Mouse (Mus musculus): Measurements from ENCODE around the gene Ptpn6. TPM values are rescaled to one million over a fixed set of nuclear protein-coding genes. Genes with fewer than 3 reads are reported as not detected.

Gene Ptpn6
- polyA plus RNA-seq (2015; fragmentation: Nextera tagmentation; extraction: Ambion mirVana): 16.7 and 17.7 TPM in 2 replicates

GRCm38 (mm10) chr6:124738511-124739023 is at the start of gene Ptpn6:
TSS of gene Ptpn6 (minus strand) at chr6:124738714.
- Histone ChIP-seq H3K9ac (no peak within 1 kb of the TSS), H3K27me3 (replicated peaks) (no peaks in the 10 kb centered on the region), H3K4me1 (replicated peaks) (peaks cover 14% of the 10 kb centered on the region), H3K36me3 (peaks cover 7% of the 10 kb centered on the region; the same call in 1 of the 2 replicates), H3K4me3 (replicated peaks) (peak within 1 kb of the TSS; percentile 26), H3K27ac (peak within 1 kb of the TSS; percentile 74), H3K9me3 (no peaks in the 10 kb centered on the region), H3K4me2 (replicated peaks) (peak within 1 kb of the TSS; percentile 48)
- ATAC-seq: peak; percentile 86
- WGBS: 15% methylated on average over 15 of the region's 15 CpGs

GRCm38 (mm10) chr6:124787722-124788121 is 49.2 kb upstream of the Ptpn6 start:
- 68% methylated on average over 10 of the region's 10 CpGs for WGBS
- no peaks in the 10 kb centered on the region for H3K9me3 ChIP-seq

DNA sequence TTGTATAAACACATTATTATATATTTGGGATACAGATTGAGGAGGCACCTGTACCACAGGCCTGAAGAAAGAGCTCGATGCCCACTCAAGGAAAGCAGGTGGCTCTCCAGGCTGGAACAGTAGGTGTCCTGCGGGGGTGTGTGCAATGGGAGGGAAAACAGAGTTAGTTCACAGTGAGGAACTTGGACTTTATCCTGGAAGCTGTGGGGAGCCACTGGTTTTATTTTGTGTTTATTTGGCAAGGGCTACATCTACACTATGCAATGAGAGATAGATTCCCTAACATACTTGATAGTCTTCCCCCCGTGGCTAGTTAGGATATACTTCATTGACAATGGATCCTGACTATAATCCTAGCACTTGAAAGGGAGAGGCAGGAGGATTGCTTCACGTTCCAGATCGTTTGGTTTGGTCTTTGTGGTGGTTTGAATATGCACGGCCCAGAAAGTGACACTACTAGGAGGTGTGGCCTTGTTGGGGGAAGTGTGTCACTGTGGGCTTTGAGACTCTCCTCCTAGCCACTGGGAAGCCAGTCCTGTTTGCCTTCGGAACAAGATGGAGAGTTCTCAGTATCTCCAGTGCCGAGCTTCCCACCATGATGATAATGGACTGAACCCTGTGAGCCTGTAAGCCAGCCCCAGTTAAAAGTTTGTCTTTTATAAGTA is 48.4 kb upstream of the Ptpn6 start:
- Histone ChIP-seq H3K36me3 (no peaks in the 10 kb centered on the region), H3K4me2 (replicated peaks) (no peak overlapping the region), H3K27ac (no peak overlapping the region), H3K4me1 (replicated peaks) (no peaks in the 10 kb centered on the region; the same call in 1 of the 2 replicates), H3K9ac (no peak overlapping the region), H3K27me3 (replicated peaks) (no peaks in the 10 kb centered on the region), H3K4me3 (replicated peaks) (no peak overlapping the region), H3K9me3 (no peaks in the 10 kb centered on the region)
- WGBS: 54% methylated on average over 8 of the region's 8 CpGs
- ATAC-seq: no peak

More at GRCm38 (mm10) chr6:124787722-124788121, 49.2 kb upstream of the Ptpn6 start:
- no peaks in the 10 kb centered on the region for H3K27me3 ChIP-seq (replicated peaks)
- no peak overlapping the region for H3K4me2 ChIP-seq (replicated peaks)
- no peak for ATAC-seq
- no peak overlapping the region for H3K27ac ChIP-seq
- H3K9ac ChIP-seq: no peak overlapping the region
- H3K4me1 ChIP-seq (replicated peaks): no peaks in the 10 kb centered on the region
- no peaks in the 10 kb centered on the region for H3K36me3 ChIP-seq
- no peak overlapping the region for H3K4me3 ChIP-seq (replicated peaks)

DNA sequence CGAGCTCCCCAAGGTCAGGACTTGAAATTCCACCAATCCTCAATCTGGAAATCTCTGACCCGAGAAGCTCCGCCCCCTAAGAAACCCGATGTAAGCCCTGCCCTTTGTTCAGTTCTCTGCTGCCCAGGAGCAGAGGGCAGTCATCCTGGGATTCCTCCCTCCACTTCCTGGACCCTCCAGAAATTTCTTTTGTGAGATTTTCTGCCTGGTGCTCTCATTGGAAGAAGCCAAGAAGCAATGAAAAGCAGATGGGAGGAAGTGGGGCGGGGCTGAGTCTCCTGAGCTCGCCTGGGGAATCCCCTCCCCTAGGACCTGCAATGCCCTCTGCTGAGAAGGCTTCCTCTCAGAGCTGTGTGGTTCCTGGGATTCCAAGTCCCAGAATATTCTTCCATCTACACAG is 43.9 kb upstream of the Ptpn6 start:
- Histone ChIP-seq H3K9me3 (no peaks in the 10 kb centered on the region), H3K27ac (no peak overlapping the region), H3K9ac (0 out of 2 replicates have a peak overlapping the region, but pooled peaks have one; percentile 23), H3K4me2 (replicated peaks) (peak overlapping the region; percentile 48), H3K4me1 (replicated peaks) (peaks cover 9% of the 10 kb centered on the region), H3K4me3 (replicated peaks) (peak overlapping the region; percentile 17; the same call in 1 of the 2 replicates), H3K36me3 (no peaks in the 10 kb centered on the region), H3K27me3 (replicated peaks) (peaks cover 9% of the 10 kb centered on the region)
- WGBS: 19% methylated on average over 6 of the region's 6 CpGs
- peak; percentile 49 for ATAC-seq

DNA sequence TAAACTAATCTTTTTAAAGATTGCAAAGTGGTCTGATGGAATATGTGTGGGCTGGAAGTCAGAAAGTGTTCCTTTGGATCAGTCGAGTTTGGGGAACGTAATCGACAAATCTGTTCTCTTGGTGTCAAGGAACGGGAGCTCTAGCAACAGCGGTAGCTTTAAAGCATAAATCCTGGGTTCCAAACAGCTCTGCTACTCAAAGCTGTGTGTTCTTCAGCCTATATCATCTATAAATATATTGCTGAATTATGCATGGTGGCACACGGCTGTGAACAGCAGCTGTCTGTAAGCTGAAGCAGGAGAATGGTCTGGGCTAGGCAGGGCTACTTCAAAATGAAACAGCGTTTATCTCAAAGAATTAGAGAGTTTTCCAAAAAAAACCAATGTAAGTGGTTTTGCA is 42.4 kb upstream of the Ptpn6 start:
- Histone ChIP-seq H3K4me2 (replicated peaks) (no peak overlapping the region), H3K9ac (no peak overlapping the region), H3K4me1 (replicated peaks) (peaks cover 9% of the 10 kb centered on the region), H3K27ac (no peak overlapping the region), H3K4me3 (replicated peaks) (no peak overlapping the region), H3K36me3 (no peaks in the 10 kb centered on the region), H3K27me3 (replicated peaks) (peaks cover 9% of the 10 kb centered on the region), H3K9me3 (no peaks in the 10 kb centered on the region)
- ATAC-seq: no peak
- 83% methylated on average over 7 of the region's 7 CpGs for WGBS

- H3K27me3 ChIP-seq (replicated peaks): peaks cover 9% of the 10 kb centered on the region
- H3K27ac ChIP-seq: no peak overlapping the region
- H3K9ac ChIP-seq: peak overlapping the region; percentile 28
- 6% methylated on average over 10 of the region's 10 CpGs for WGBS
- peaks cover 9% of the 10 kb centered on the region for H3K4me1 ChIP-seq (replicated peaks)
- H3K9me3 ChIP-seq: no peaks in the 10 kb centered on the region
- ATAC-seq: no peak
- peak overlapping the region; percentile 33 for H3K4me3 ChIP-seq (replicated peaks)
- H3K4me2 ChIP-seq (replicated peaks): peak overlapping the region; percentile 76
- H3K36me3 ChIP-seq: no peaks in the 10 kb centered on the region
These were observed 41.5 kb upstream of the Ptpn6 start for GRCm38 (mm10) chr6:124779984-124780416.

DNA sequence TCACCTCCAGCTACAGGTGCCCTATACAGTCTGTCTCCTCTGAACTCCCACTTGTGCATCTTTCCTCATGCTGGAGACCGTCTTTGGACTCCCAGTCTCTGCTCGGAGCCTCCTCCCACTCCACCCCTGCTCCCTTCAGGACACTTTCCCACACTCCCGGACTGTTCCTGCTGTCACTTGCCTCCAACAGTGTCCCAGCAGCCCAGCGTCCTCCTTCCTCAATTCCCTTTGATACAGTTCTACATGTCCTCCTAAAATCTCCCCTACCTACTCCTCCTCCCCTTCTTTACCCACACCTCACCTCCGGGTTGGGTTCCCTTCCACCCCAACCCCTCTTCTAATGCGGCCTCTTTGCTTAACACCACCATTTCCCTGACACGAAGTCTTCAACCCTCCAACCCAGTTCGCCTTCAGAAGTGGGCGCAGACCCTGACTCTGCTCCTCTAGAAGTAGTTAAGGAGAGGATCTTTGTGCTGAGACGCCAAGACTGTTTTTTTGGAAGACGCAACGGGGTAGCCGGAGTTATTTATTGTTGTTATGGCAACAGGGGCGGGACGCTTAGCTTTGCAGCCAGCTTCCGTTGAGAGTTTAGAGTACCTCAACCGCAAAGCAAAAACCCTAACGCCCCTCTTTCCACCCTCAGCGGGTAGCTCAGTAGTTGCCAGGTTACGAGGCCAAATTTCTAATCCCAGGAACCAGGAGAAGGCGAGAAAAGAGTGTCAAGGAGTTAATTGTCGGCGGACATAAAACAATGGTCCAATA is 40.9 kb upstream of the Ptpn6 start, which contains the start of gene Lrrc23:
TSS of gene Lrrc23 (minus strand) at position 506 of the 762 bp plus-strand sequence.
- peaks cover 9% of the 10 kb centered on the region for H3K4me1 ChIP-seq (replicated peaks)
- ATAC-seq: peak; percentile 57; the same call in 1 of the 2 replicates
- H3K9me3 ChIP-seq: no peaks in the 10 kb centered on the region
- no peak within 1 kb of the TSS for H3K27ac ChIP-seq
- no peaks in the 10 kb centered on the region for H3K36me3 ChIP-seq
- H3K27me3 ChIP-seq (replicated peaks): peaks cover 9% of the 10 kb centered on the region
- WGBS: 3% methylated on average over 23 of the region's 23 CpGs
- peak within 1 kb of the TSS; percentile 28 for H3K9ac ChIP-seq
- peak within 1 kb of the TSS; percentile 33 for H3K4me3 ChIP-seq (replicated peaks)
- peak within 1 kb of the TSS; percentile 76 for H3K4me2 ChIP-seq (replicated peaks)

DNA sequence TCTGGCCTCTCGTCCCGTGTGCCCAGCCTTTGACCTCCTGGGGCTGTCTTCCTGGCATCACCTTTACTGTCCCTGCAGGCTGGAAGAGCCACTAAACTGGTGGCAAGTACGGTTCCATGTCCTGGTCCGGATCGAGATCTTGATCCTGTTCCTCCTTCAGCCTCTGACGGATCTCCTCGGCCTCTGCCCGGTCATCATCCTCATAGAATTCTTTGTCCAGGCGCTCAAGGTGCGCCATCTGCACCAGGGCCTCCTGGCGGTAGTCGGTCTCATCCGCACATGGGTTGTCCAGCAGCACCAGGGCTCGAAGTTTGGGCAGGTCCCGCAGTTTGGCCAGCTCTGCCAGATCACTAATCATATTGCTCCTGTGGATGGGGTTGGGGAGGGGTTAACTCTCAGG is 32.0 kb upstream of the Ptpn6 start:
- ATAC-seq: no peak
- WGBS: 87% methylated on average over 15 of the region's 15 CpGs
- Histone ChIP-seq H3K4me1 (replicated peaks) (peaks cover 24% of the 10 kb centered on the region), H3K9ac (no peak overlapping the region), H3K36me3 (no peaks in the 10 kb centered on the region), H3K4me3 (replicated peaks) (no peak overlapping the region), H3K9me3 (no peaks in the 10 kb centered on the region), H3K4me2 (replicated peaks) (no peak overlapping the region), H3K27ac (no peak overlapping the region), H3K27me3 (replicated peaks) (0 out of 2 replicates have a peak, but pooled peaks cover 2% of the 10 kb centered on the region)

DNA sequence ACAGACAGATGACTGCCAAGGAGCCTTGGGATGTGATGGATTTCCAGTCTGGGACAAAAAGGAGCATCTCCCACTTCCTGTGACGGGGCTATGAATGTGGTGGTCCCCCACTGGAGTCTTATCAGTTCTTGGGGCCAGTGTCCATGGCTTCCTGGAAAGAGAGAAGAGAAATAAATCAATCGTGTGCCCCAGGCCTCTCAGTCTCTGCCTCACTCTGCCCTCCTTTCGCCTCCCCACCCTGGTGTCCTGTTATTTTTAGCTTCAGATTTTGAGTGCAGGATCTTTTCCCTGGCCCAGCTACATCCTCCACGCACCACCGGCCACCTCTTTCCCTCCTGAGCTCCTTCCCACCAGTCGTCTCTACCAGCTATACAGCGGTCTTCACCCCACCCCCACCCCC is 31.5 kb upstream of the Ptpn6 start:
- WGBS: 62% methylated on average over 7 of the region's 7 CpGs
- H3K4me2 ChIP-seq (replicated peaks): peak overlapping the region; percentile 96
- no peaks in the 10 kb centered on the region for H3K36me3 ChIP-seq
- H3K9me3 ChIP-seq: no peaks in the 10 kb centered on the region
- no peak overlapping the region for H3K27ac ChIP-seq
- no peak for ATAC-seq
- peaks cover 24% of the 10 kb centered on the region for H3K4me1 ChIP-seq (replicated peaks)
- peak overlapping the region; percentile 60; the same call in 1 of the 2 replicates for H3K9ac ChIP-seq
- 0 out of 2 replicates have a peak, but pooled peaks cover 2% of the 10 kb centered on the region for H3K27me3 ChIP-seq (replicated peaks)
- H3K4me3 ChIP-seq (replicated peaks): peak overlapping the region; percentile 57

DNA sequence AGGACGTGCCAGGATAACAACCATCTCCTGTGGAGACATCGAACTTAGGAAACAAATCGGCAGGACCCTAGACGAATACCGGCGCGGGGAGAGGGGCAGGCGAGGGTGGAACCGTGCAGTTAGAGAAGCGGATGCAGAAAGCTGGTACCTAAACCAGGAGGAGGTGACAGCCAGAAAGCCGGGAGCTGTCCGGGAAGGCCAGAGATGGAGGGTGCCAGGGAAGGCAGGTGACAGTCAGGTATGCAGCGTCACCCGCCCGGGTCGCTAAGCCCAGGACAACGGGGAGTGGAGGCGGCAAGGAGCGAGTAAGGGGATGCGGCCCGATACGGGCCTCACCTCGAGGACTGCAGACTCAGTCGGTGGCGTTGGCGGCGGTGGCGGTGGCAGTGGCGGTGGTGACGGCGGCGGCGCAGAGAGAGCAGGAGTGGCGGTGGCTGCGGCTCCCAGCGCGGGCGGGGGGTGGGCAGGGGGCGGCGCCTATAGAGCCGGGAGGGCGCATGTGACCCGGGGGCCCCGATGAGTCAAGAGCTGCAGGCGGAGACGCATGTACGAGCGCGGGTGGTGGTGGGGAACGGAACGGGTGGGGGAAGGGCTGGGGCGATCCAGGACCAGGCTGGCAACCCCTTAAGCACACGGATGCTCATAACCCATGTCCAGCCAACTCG is 30.7 kb upstream of the Ptpn6 start, which contains the start of gene Eno2:
TSS of gene Eno2 (minus strand) at position 573 of the 665 bp plus-strand sequence.
- Histone ChIP-seq H3K4me1 (replicated peaks) (peaks cover 24% of the 10 kb centered on the region), H3K36me3 (no peaks in the 10 kb centered on the region), H3K27me3 (replicated peaks) (0 out of 2 replicates have a peak, but pooled peaks cover 2% of the 10 kb centered on the region), H3K4me2 (replicated peaks) (peak within 1 kb of the TSS; percentile 96), H3K27ac (no peak within 1 kb of the TSS), H3K9ac (peak within 1 kb of the TSS; percentile 60), H3K9me3 (no peaks in the 10 kb centered on the region), H3K4me3 (replicated peaks) (peak within 1 kb of the TSS; percentile 57)
- under 1% methylated on average over 54 of the region's 54 CpGs for WGBS
- ATAC-seq: peak; percentile 77

DNA sequence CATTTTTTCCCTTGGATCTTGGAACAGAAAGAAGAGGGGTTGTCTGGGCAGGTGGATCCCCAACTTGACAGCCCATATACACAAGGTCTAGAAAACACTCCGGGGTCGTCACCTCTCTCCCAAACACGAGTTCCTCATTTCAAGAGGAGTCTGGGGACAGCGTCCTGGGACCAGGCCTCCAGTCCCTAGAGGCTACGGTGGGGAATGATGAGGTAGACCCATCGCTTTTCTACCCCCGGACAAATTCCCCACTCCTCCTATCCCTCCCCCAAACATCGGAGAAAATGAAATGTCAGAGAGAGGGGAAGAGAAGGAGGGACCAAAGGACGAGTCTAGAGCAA is 30.2 kb upstream of the Ptpn6 start:
- peak overlapping the region; percentile 96 for H3K4me2 ChIP-seq (replicated peaks)
- peak overlapping the region; percentile 57 for H3K4me3 ChIP-seq (replicated peaks)
- H3K9ac ChIP-seq: peak overlapping the region; percentile 60
- ATAC-seq: peak; percentile 19; the same call in 1 of the 2 replicates
- H3K36me3 ChIP-seq: no peaks in the 10 kb centered on the region
- H3K4me1 ChIP-seq (replicated peaks): peaks cover 24% of the 10 kb centered on the region
- H3K27ac ChIP-seq: no peak overlapping the region
- H3K9me3 ChIP-seq: no peaks in the 10 kb centered on the region
- 8% methylated on average over 9 of the region's 9 CpGs for WGBS
- 0 out of 2 replicates have a peak, but pooled peaks cover 2% of the 10 kb centered on the region for H3K27me3 ChIP-seq (replicated peaks)
